Mouse (Mus musculus): Measurements from ENCODE around the gene Tmprss9. TPM values are rescaled to one million over a fixed set of nuclear protein-coding genes. Genes with fewer than 3 reads are reported as not detected.

The Tmprss9 gene
- total and polyA plus RNA-seq, 3 experiments: 0.15 to 0.25 TPM; not detected in 1

GRCm38 (mm10) chr10:80917779-80918434 lies 46.3 kb downstream of the Tmprss9 start, which contains the start of gene Lmnb2:
TSS of gene Lmnb2 (minus strand) at chr10:80918245.
- peaks cover 0 to 2% of the 10 kb centered on the region in 2 experiments; a peak in 1 of 4 replicates for H3K36me3 ChIP-seq (ENCODE audit: control insufficient read depth in 1 of 2, insufficient read depth in 2 of 2, low read length in 2 of 2)
- H3K27me3 ChIP-seq (ENCODE audit: control insufficient read depth in 1 of 2, insufficient read depth in 2 of 2, low read length in 2 of 2): no peaks in the 10 kb centered on the region; a peak in 1 of 4 replicates
- peak; percentile 74 for DNase-seq (ENCODE audit: low read depth, low spot score)
- H3K27ac ChIP-seq (ENCODE audit: control insufficient read depth, low read depth, low read length): peak within 1 kb of the TSS; percentile 3; the same call in 1 of the 2 replicates
- peak within 1 kb of the TSS; percentile 74 to 96 for H3K4me3 ChIP-seq (ENCODE audit: control insufficient read depth in 1 of 2, insufficient read depth in 1 of 2, low read depth in 2 of 2, low read length in 2 of 2)
- H3K9ac ChIP-seq (ENCODE audit: control insufficient read depth, low read depth, low read length, poor library complexity, severe bottlenecking): peak within 1 kb of the TSS; percentile 87
- no peaks in the 10 kb centered on the region for H3K9me3 ChIP-seq (replicated peaks; ENCODE audit: insufficient read depth, low read length)
- H3K79me2 ChIP-seq (ENCODE audit: control insufficient read depth, insufficient read depth, low read length, poor library complexity): peaks cover 6% of the 10 kb centered on the region
- peaks cover 0 to 8% of the 10 kb centered on the region in 2 experiments; a peak in 1 of 4 replicates for H3K4me1 ChIP-seq (ENCODE audit: control insufficient read depth in 1 of 2, insufficient read depth in 2 of 2, low read length in 2 of 2)
- TF ChIP-seq USF2 (IDR thresholded peaks at IDR 0.05; ENCODE audit: borderline replicate concordance in 1 of 2, insufficient read depth in 1 of 2, low read depth in 1 of 2, low read length in 2 of 2): no peak
- TF ChIP-seq ELF1 (IDR thresholded peaks at IDR 0.05; ENCODE audit: low read depth, low read length): peak; percentile 54; the same call in 1 of the 2 replicates
- TF ChIP-seq HCFC1 (IDR thresholded peaks at IDR 0.05; ENCODE audit: low read depth, low read length): peak; percentile 98
- peak; percentile 71 for TF ChIP-seq NELFE (IDR thresholded peaks at IDR 0.05; ENCODE audit: low read depth, low read length)
- peak; percentile 61; the same call in 1 of the 2 replicates for TF ChIP-seq RCOR1 (IDR thresholded peaks at IDR 0.05; ENCODE audit: low read depth, low read length)
- no peak for TF ChIP-seq RAD21 (IDR thresholded peaks at IDR 0.05; ENCODE audit: low read depth, low read length)
- 0 out of 2 replicates have a peak, but pooled peaks have one; percentile 76 for TF ChIP-seq E2F4 (IDR thresholded peaks at IDR 0.05; ENCODE audit: borderline replicate concordance, low read depth, low read length)
- TF ChIP-seq GABPA (IDR thresholded peaks at IDR 0.05; ENCODE audit: low read depth, low read length): no peak
- no peak for TF ChIP-seq ZC3H11A (IDR thresholded peaks at IDR 0.05; ENCODE audit: low read depth, low read length)
- TF ChIP-seq POLR2AphosphoS5 (IDR thresholded peaks at IDR 0.05; ENCODE audit: borderline replicate concordance, low read depth, low read length): no peak
- TF ChIP-seq MYB (IDR thresholded peaks at IDR 0.05; ENCODE audit: low read depth, low read length): no peak
- no peak for TF ChIP-seq MYC (IDR thresholded peaks at IDR 0.05; ENCODE audit: low read depth, low read length)
- TF ChIP-seq ZKSCAN1 (IDR thresholded peaks at IDR 0.05; ENCODE audit: low read depth, low read length): no peak
- peak; percentile 84 for TF ChIP-seq SIN3A (IDR thresholded peaks at IDR 0.05; ENCODE audit: low read length)
- TF ChIP-seq NRF1 (IDR thresholded peaks at IDR 0.05; ENCODE audit: insufficient read depth, low read depth, low read length, poor library complexity, severe bottlenecking): no peak
- no peak for TF ChIP-seq SMC3 (IDR thresholded peaks at IDR 0.05; ENCODE audit: low read depth, low read length)
- no peak; the same call in 1 of the 2 replicates for TF ChIP-seq TCF12 (IDR thresholded peaks at IDR 0.05; ENCODE audit: low read depth, low read length)
- no peak for TF ChIP-seq GATA1 (IDR thresholded peaks at IDR 0.05; ENCODE audit: low read depth, low read length)
- TF ChIP-seq BHLHE40 (IDR thresholded peaks at IDR 0.05; ENCODE audit: borderline replicate concordance, low read depth, low read length): no peak
- TF ChIP-seq CHD2 (IDR thresholded peaks at IDR 0.05; ENCODE audit: low read length): no peak
- TF ChIP-seq POLR2AphosphoS2 (IDR thresholded peaks at IDR 0.05; ENCODE audit: low read length): peak; percentile 41; the same call in 1 of the 2 replicates
- TF ChIP-seq CHD1 (IDR thresholded peaks at IDR 0.05; ENCODE audit: low read depth, low read length): no peak
- TF ChIP-seq POLR2A (IDR thresholded peaks at IDR 0.05; ENCODE audit: control insufficient read depth in 1 of 2, insufficient read depth in 1 of 2, low read depth in 1 of 2, low read length in 2 of 2, poor library complexity in 1 of 2): peak; percentile 77 to 78
- peak; percentile 85 for TF ChIP-seq MXI1 (IDR thresholded peaks at IDR 0.05; ENCODE audit: low read depth, low read length)
- TF ChIP-seq MEF2A (IDR thresholded peaks at IDR 0.05; ENCODE audit: extremely low read depth, insufficient replicate concordance, low read depth, low read length, poor library complexity, severe bottlenecking): no peak
- TF ChIP-seq ZMIZ1 (IDR thresholded peaks at IDR 0.05; ENCODE audit: low read depth, low read length): 0 out of 2 replicates have a peak, but pooled peaks have one; percentile 45
- TF ChIP-seq KAT2A (conservative IDR thresholded peaks at IDR 0.05; ENCODE audit: low read depth, low read length): peak; percentile 87
- TF ChIP-seq JUND (IDR thresholded peaks at IDR 0.05; ENCODE audit: low read depth, low read length): no peak
- TF ChIP-seq MAZ (IDR thresholded peaks at IDR 0.05; ENCODE audit: low read depth, low read length): peak; percentile 49; the same call in 1 of the 2 replicates
- 0 out of 2 replicates have a peak, but pooled peaks have one; percentile 28 for TF ChIP-seq TBP (IDR thresholded peaks at IDR 0.05; ENCODE audit: low read depth, low read length)
- 0 out of 6 replicates have a peak, but pooled peaks of 1 of the 3 experiments have one; percentile 1 for TF ChIP-seq CTCF (IDR thresholded peaks at IDR 0.05 in 2 of 3, conservative IDR thresholded peaks at IDR 0.05 in 1 of 3; ENCODE audit: control insufficient read depth in 1 of 3, insufficient read depth in 1 of 3, low read depth in 2 of 3, low read length in 3 of 3, poor library complexity in 1 of 3, severe bottlenecking in 1 of 3)
- no peak for TF ChIP-seq MAFK (IDR thresholded peaks at IDR 0.05; ENCODE audit: borderline replicate concordance, low read depth, low read length)
- no peak for TF ChIP-seq EP300 (IDR thresholded peaks at IDR 0.05; ENCODE audit: low read depth in 1 of 2, low read length in 2 of 2)
- no peak for TF ChIP-seq TAL1 (IDR thresholded peaks at IDR 0.05; ENCODE audit: low read length)
- no peak for TF ChIP-seq UBTF (IDR thresholded peaks at IDR 0.05; ENCODE audit: borderline replicate concordance, insufficient read depth, low read depth, low read length)
- peak; percentile 71 for TF ChIP-seq MAX (IDR thresholded peaks at IDR 0.05; ENCODE audit: low read length)
